In the genomic region with DNA sequence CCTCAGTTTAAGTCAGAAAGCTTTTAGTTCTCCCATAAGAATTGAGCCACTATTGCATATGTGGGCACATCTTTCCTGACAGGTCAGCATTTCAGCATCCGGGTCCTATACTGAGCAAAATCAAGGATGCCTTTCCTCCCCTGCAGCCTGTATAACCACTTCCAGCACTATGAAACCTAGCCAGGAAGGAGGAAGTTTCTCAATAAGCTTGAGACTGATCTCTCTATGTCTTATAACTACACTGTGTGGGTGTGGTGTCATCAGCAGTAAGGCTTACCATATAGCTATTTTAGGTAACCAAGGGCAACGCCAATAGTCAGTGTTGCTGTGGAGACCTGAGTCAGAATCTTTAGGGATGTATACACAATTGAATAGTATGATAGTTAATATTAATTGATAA, we compare ENCODE assay signal across 26 mouse cellular contexts. TPM values are rescaled to one million over a fixed set of nuclear protein-coding genes. Genes with fewer than 3 reads are reported as not detected.
"Had no signal": no experiment of that assay in that cellular context is flagged by ENCODE, and none has a peak within 500 bp of the region (broad histone marks: within the 10 kb centered on the region; RNA-seq: fewer than 3 reads in every experiment).

No protein-coding gene starts in this region.

- H3K27me3 ChIP-seq: heart, embryonic 13.5 days; heart, embryonic 15.5 days; hindbrain, embryonic 13.5 days; hindbrain, embryonic 15.5 days; kidney, embryonic 15.5 days; limb, embryonic 13.5 days; limb, embryonic 15.5 days; liver, embryonic 12.5 days had no signal

- H3K4me2 ChIP-seq: heart, embryonic 11.5 days; heart, embryonic 13.5 days; heart, embryonic 15.5 days; hindbrain, embryonic 13.5 days; hindbrain, embryonic 15.5 days; kidney, embryonic 15.5 days; limb, embryonic 13.5 days; limb, embryonic 15.5 days; liver, embryonic 12.5 days had no signal

- H3K4me1 ChIP-seq: kidney, embryonic 15.5 days; limb, embryonic 13.5 days; liver, embryonic 12.5 days had no signal

- H3K9me3 ChIP-seq: heart, embryonic 13.5 days; heart, embryonic 15.5 days; hindbrain, embryonic 13.5 days; hindbrain, embryonic 15.5 days; kidney, embryonic 15.5 days; limb, embryonic 13.5 days; limb, embryonic 15.5 days; liver, embryonic 12.5 days had no signal

- H3K4me3 ChIP-seq: gastrocnemius, adult 2 months; heart, adult 2 months; heart, embryonic 13.5 days; heart, embryonic 15.5 days; hindbrain, embryonic 13.5 days; hindbrain, embryonic 15.5 days; kidney, embryonic 15.5 days; limb, embryonic 13.5 days; limb, embryonic 15.5 days; liver, embryonic 12.5 days had no signal

- H3K27ac ChIP-seq: gastrocnemius, adult 2 months; heart, adult 2 months; heart, embryonic 13.5 days; heart, embryonic 15.5 days; hindbrain, embryonic 13.5 days; hindbrain, embryonic 15.5 days; hindbrain, postnatal 0 days; kidney, embryonic 15.5 days; kidney, postnatal 0 days; limb, embryonic 13.5 days; limb, embryonic 15.5 days; liver, embryonic 12.5 days had no signal

- ATAC-seq: hindbrain, postnatal 0 days; intestine, embryonic 16.5 days; liver, embryonic 12.5 days had no signal

- H3K9ac ChIP-seq: heart, embryonic 13.5 days; heart, embryonic 15.5 days; hindbrain, embryonic 13.5 days; hindbrain, embryonic 15.5 days; kidney, embryonic 15.5 days; limb, embryonic 13.5 days; limb, embryonic 15.5 days; liver, embryonic 12.5 days had no signal

- DNase-seq: gastrocnemius, adult 2 months; gastrocnemius, postnatal 10 days; gastrocnemius, postnatal 25 days; heart, adult 2 months; heart, postnatal 14 days; heart, postnatal 36 days; kidney, adult 11 months; kidney, adult 2 months; kidney, adult 9 months; kidney, postnatal 14 days; kidney, postnatal 36 days; layer of hippocampus, adult 9-11 months; layer of hippocampus, postnatal 36 days; left cerebral cortex, postnatal 4 days had no signal

- H3K36me3 ChIP-seq: heart, embryonic 13.5 days; heart, embryonic 15.5 days; hindbrain, embryonic 13.5 days; hindbrain, embryonic 15.5 days; kidney, embryonic 15.5 days; limb, embryonic 13.5 days; limb, embryonic 15.5 days; liver, embryonic 12.5 days had no signal

RNA-seq across cellular contexts. Expression of a gene that starts 22.3 kb away (rescaled TPM):
- total RNA-seq: gastrocnemius, postnatal 25 days had no signal
